Mouse (Mus musculus) ES-E14 (cell line): ENCODE measurements around the gene Oxnad1.

Experiments
- ZC3H11A ChIP-seq: IDR thresholded peaks from 2 replicates; pipeline ENCODE4 v1.6.1; 2012; ENCODE audit warnings: low read depth, mild to moderate bottlenecking, inconsistent platforms, low read length, borderline replicate concordance
- ZNF384 ChIP-seq: IDR thresholded peaks from 2 replicates; pipeline ENCODE4 v1.6.1; 2012; ENCODE audit warnings: low read depth, low read length, inconsistent platforms

DNA sequence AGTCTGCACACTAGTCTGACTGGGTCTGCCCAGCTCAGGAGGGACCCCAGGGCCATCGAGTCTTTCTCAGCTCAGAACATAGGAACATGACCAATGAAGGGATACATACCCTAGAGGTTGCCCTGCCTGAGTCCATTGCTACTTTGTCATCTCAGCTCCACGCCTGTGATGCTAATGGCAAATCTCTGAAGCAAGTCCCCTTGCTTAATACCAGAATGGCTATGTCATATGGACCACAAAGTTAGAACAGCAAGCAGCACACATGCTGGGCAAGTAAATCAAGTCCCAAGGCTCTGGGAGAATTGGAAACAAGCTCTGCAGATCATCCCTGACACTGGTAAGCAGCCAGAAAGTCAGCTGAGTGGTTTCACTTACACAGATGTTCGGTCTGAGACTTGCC is 13.8 kb downstream of the Oxnad1 start:
- TF ChIP-seq ZNF384, result no peak
- TF ChIP-seq ZC3H11A, result no peak
